Mouse (Mus musculus): ENCODE results near the gene F12. TPM values are rescaled to one million over a fixed set of nuclear protein-coding genes. Genes with fewer than 3 reads are reported as not detected.

Gene F12
- total and polyA plus RNA-seq, 3 experiments: not detected

DNA sequence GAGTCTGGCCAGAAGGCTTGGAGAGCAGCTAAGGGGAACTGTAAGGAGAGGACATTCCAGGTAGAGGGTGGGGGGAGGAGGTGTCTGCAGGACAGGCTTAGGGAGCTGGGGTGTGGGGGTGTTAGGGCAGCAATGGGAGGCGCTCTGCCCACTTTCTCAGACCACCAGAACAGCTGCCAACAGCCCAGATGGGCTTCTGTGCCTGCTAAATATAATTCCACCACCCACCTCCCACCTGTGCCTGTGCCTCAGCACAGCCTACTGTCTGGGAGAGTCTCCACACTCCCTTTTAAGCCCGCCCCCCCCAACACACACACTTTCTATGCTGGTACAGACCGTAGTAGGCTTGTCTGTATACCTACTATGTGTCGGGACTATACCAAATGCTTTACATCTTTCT, 44.8 kb downstream of the F12 start:
- no peak overlapping the region for H3K27ac ChIP-seq (ENCODE audit: insufficient read depth, low read depth)
- in situ Hi-C loops (cut with MboI; ENCODE audit: low pct_ligation_motif_present, low pct_unique_long_range_greater_than_20kb, low sequenced_read_pairs): no loop called here
- no peak for DNase-seq (ENCODE audit: extremely low read depth)
- H3K79me2 ChIP-seq (replicated peaks; ENCODE audit: control insufficient read depth, extremely low read depth, insufficient read depth, poor library complexity, severe bottlenecking): no peaks in the 10 kb centered on the region
- H3K36me3 ChIP-seq (replicated peaks in 1 of 2; ENCODE audit: control insufficient read depth in 1 of 2, insufficient read depth in 1 of 2, low read length in 1 of 2): peaks cover 43 to 87% of the 10 kb centered on the region in 2 experiments
- TF ChIP-seq MYC (IDR thresholded peaks at IDR 0.05; ENCODE audit: low read depth, low read length) (no peak), ZKSCAN1 (IDR thresholded peaks at IDR 0.05; ENCODE audit: borderline replicate concordance, low read depth, low read length) (peak; percentile 48), JUND (conservative IDR thresholded peaks at IDR 0.05; ENCODE audit: low read depth, low read length) (no peak), NRF1 (IDR thresholded peaks at IDR 0.05; ENCODE audit: low read depth, low read length) (no peak), EP300 (IDR thresholded peaks at IDR 0.05; ENCODE audit: low read length) (no peak)
- H3K9ac ChIP-seq (ENCODE audit: insufficient read depth, low read depth): no peak overlapping the region
- no peak overlapping the region for H3K4me2 ChIP-seq (ENCODE audit: insufficient read depth, low read depth, poor library complexity, severe bottlenecking)
- H3K4me1 ChIP-seq (ENCODE audit: control insufficient read depth in 1 of 2, insufficient read depth in 2 of 2): peaks cover 3 to 17% of the 10 kb centered on the region in 2 experiments; a peak in 2 of 4 replicates
- H3K4me3 ChIP-seq (replicated peaks in 1 of 3; ENCODE audit: low read depth in 2 of 3, low read length in 2 of 3, poor library complexity in 1 of 3): no peak overlapping the region
- H3K9me3 ChIP-seq (replicated peaks; ENCODE audit: low read length): peaks cover 2% of the 10 kb centered on the region
- H3K27me3 ChIP-seq (replicated peaks): no peaks in the 10 kb centered on the region
- dilution Hi-C loops (cut with MboI; ENCODE audit: extremely low pct_ligation_motif_present, extremely low pct_unique_long_range_greater_than_20kb, low sequenced_read_pairs): no loop called here

DNA sequence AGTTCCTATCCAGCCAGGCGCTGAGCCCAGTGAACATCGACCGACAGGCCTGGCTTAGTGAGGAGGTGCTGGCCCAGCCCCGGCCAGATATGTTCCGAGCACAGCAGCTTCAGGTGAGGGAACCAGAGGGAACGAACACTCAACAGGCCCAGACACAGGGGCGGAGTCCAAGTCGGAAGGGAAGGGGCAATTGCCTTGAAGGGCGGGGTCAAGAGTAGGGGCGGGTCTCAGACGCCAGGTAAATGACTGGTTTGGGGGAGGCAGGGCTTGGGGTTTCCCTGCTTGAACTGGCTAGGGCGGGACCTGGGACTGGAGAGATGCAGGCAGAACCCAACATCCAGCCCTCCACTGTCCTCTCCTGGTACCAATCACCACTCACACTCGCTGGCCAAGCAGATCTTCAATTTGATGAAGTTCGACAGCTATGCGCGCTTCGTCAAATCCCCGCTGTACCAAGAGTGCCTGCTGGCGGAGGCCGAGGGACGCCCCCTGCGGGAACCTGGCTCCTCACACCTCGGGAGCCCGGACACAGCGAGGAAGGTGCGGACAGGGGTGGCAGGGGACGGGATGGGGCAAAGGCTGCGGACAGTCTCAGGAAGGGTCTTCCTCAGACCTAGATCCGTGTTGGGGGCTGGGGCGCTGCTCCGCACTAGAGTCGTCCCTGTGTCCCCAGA, 47.5 kb downstream of the F12 start:
- H3K9ac ChIP-seq (ENCODE audit: insufficient read depth, low read depth): no peak overlapping the region
- no peak for DNase-seq (ENCODE audit: extremely low read depth)
- no peak overlapping the region for H3K4me2 ChIP-seq (ENCODE audit: insufficient read depth, low read depth, poor library complexity, severe bottlenecking)

DNA sequence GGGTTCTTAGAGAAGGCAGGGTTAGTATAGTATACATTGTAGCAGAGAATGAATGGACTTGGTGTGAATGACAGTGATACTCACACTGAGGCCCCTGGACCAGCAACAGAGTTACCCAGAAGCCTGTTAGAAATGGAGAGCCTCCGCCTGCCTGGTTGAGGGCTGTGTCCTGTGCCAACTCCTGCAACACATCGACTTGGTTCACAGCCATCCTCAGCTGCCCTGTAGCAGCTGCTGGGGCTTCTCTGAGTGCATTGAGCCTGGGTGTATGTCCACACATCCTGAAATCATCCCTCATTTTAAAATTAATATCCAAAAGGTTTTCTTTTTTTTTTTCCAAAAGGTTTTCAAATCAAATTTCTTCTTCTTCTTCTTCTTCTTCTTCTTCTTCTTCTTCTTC, 50.7 kb downstream of the F12 start:
- no peaks in the 10 kb centered on the region for H3K79me2 ChIP-seq (replicated peaks; ENCODE audit: control insufficient read depth, extremely low read depth, insufficient read depth, poor library complexity, severe bottlenecking)
- dilution Hi-C loops (cut with MboI; ENCODE audit: extremely low pct_ligation_motif_present, extremely low pct_unique_long_range_greater_than_20kb, low sequenced_read_pairs) (no loop called here), in situ Hi-C loops (cut with MboI; ENCODE audit: low pct_ligation_motif_present, low pct_unique_long_range_greater_than_20kb, low sequenced_read_pairs) (no loop called here)
- no peak overlapping the region for H3K4me2 ChIP-seq (ENCODE audit: insufficient read depth, low read depth, poor library complexity, severe bottlenecking)
- no peak for DNase-seq (ENCODE audit: extremely low read depth)
- H3K36me3 ChIP-seq (replicated peaks in 1 of 2; ENCODE audit: control insufficient read depth in 1 of 2, insufficient read depth in 1 of 2, low read length in 1 of 2): peaks cover 21 to 37% of the 10 kb centered on the region in 2 experiments
- no peak overlapping the region for H3K27ac ChIP-seq (ENCODE audit: insufficient read depth, low read depth)
- H3K9ac ChIP-seq (ENCODE audit: insufficient read depth, low read depth): no peak overlapping the region
- TF ChIP-seq IRF4 (IDR thresholded peaks at IDR 0.05; ENCODE audit: low read depth, low read length) (no peak), MAZ (IDR thresholded peaks at IDR 0.05; ENCODE audit: low read depth, low read length) (no peak), MYC (IDR thresholded peaks at IDR 0.05; ENCODE audit: low read depth, low read length) (no peak), JUND (conservative IDR thresholded peaks at IDR 0.05; ENCODE audit: low read depth, low read length) (no peak), SMC3 (IDR thresholded peaks at IDR 0.05; ENCODE audit: low read depth, low read length) (no peak), CHD2 (IDR thresholded peaks at IDR 0.05; ENCODE audit: low read length) (no peak), POLR2AphosphoS2 (IDR thresholded peaks at IDR 0.05; ENCODE audit: low read depth, low read length) (no peak), E2F4 (IDR thresholded peaks at IDR 0.05; ENCODE audit: insufficient replicate concordance, low read depth, low read length) (no peak), RAD21 (IDR thresholded peaks at IDR 0.05; ENCODE audit: low read depth, low read length) (no peak)
- H3K4me3 ChIP-seq (replicated peaks in 1 of 3; ENCODE audit: low read depth in 2 of 3, low read length in 2 of 3, poor library complexity in 1 of 3): no peak overlapping the region
- H3K27me3 ChIP-seq (replicated peaks): no peaks in the 10 kb centered on the region
- peaks cover 11 to 38% of the 10 kb centered on the region in 2 experiments for H3K4me1 ChIP-seq (ENCODE audit: control insufficient read depth in 1 of 2, insufficient read depth in 2 of 2)
- H3K9me3 ChIP-seq (replicated peaks; ENCODE audit: low read length): no peaks in the 10 kb centered on the region

More for the DNA sequence above, 47.5 kb downstream of the F12 start:
- dilution Hi-C loops (cut with MboI; ENCODE audit: extremely low pct_ligation_motif_present, extremely low pct_unique_long_range_greater_than_20kb, low sequenced_read_pairs): no loop called here
- no peak for TF ChIP-seq TBP (conservative IDR thresholded peaks at IDR 0.05; ENCODE audit: low read depth, low read length)
- TF ChIP-seq MYC (IDR thresholded peaks at IDR 0.05; ENCODE audit: low read depth, low read length): no peak
- no peak for TF ChIP-seq ZMIZ1 (IDR thresholded peaks at IDR 0.05; ENCODE audit: low read depth, low read length)
- no peak for TF ChIP-seq POLR2AphosphoS2 (IDR thresholded peaks at IDR 0.05; ENCODE audit: low read depth, low read length)
- TF ChIP-seq SIN3A (IDR thresholded peaks at IDR 0.05; ENCODE audit: low read length): no peak
- TF ChIP-seq MXI1 (IDR thresholded peaks at IDR 0.05; ENCODE audit: low read depth, low read length): no peak
- TF ChIP-seq ZNF384 (IDR thresholded peaks at IDR 0.05; ENCODE audit: low read depth, low read length): no peak
- TF ChIP-seq MEF2A (IDR thresholded peaks at IDR 0.05; ENCODE audit: borderline replicate concordance, low read depth, low read length): no peak
- TF ChIP-seq SMC3 (IDR thresholded peaks at IDR 0.05; ENCODE audit: low read depth, low read length): no peak
- no peak for TF ChIP-seq ZKSCAN1 (IDR thresholded peaks at IDR 0.05; ENCODE audit: borderline replicate concordance, low read depth, low read length)
- TF ChIP-seq PAX5 (IDR thresholded peaks at IDR 0.05; ENCODE audit: low read length): no peak
- TF ChIP-seq RAD21 (IDR thresholded peaks at IDR 0.05; ENCODE audit: low read depth, low read length): no peak
- no peak for TF ChIP-seq JUND (conservative IDR thresholded peaks at IDR 0.05; ENCODE audit: low read depth, low read length)
- TF ChIP-seq RCOR1 (conservative IDR thresholded peaks at IDR 0.05; ENCODE audit: low read depth, low read length): no peak
- H3K27ac ChIP-seq (ENCODE audit: insufficient read depth, low read depth): no peak overlapping the region
- H3K4me1 ChIP-seq (ENCODE audit: control insufficient read depth in 1 of 2, insufficient read depth in 2 of 2): peaks cover 3 to 23% of the 10 kb centered on the region in 2 experiments; a peak in 2 of 4 replicates
- H3K79me2 ChIP-seq (replicated peaks; ENCODE audit: control insufficient read depth, extremely low read depth, insufficient read depth, poor library complexity, severe bottlenecking): no peaks in the 10 kb centered on the region
- H3K9me3 ChIP-seq (replicated peaks; ENCODE audit: low read length): no peaks in the 10 kb centered on the region
- H3K27me3 ChIP-seq (replicated peaks): no peaks in the 10 kb centered on the region
- in situ Hi-C loops (cut with MboI; ENCODE audit: low pct_ligation_motif_present, low pct_unique_long_range_greater_than_20kb, low sequenced_read_pairs): no loop called here
- H3K36me3 ChIP-seq (replicated peaks in 1 of 2; ENCODE audit: control insufficient read depth in 1 of 2, insufficient read depth in 1 of 2, low read length in 1 of 2): peaks cover 40 to 68% of the 10 kb centered on the region in 2 experiments
- no peak overlapping the region for H3K4me3 ChIP-seq (replicated peaks in 1 of 3; ENCODE audit: low read depth in 2 of 3, low read length in 2 of 3, poor library complexity in 1 of 3)

Data from CH12.LX (cell line).